In the genomic region with DNA sequence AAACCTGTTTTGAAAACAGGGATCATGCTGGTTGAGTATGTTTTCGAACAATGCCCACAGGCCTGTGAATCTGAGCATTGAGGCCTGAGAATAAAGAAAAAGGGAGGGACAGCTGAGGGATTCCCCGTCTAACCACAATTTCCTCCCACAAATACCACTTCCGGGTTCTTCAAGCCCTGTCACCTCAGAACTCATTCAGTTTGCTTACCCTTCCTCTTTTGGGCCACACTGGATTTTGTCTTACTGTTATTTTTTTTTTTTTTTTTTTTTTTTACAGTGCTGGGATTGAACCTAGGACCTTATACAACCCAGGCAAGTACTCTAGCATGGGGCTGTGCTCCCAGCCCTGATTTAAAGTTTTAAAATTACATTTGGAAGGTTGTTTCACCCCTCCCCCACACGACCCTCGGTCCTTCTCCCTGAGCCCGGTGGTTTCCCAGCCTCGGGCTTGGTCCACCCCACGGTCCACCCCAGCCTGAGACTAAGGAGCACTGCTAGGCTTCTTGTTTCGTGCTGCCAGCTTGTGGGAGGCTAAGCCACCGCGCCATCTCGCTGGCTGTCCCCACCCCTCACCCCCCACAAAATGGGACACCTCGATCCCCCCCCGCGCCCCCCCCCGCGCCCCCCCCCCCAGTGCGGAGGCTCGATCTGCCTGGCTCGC, we compare ENCODE assay signal across 8 mouse cellular contexts. TPM values are rescaled to one million over a fixed set of nuclear protein-coding genes. Genes with fewer than 3 reads are reported as not detected.
DNase-seq lines count a peak whose midpoint lies in the region; ATAC-seq and TF ChIP-seq lines count a peak whose summit lies in the region.

No protein-coding gene starts in this region.

- no peak for ATAC-seq in frontal cortex, adult (ENCODE audit: low TSS enrichment)
- no peak for ATAC-seq in intestine, embryonic 16.5 days

- WGBS in heart, adult 2 months, result 50% methylated on average over 20 of the region's 20 CpGs
- 59% methylated on average over 18 of the region's 20 CpGs for WGBS in intestine, embryonic 16.5 days

- H3K4me3 ChIP-seq in heart, adult 2 months, result no peak overlapping the region
- H3K4me3 ChIP-seq in testis, adult 2 months (ENCODE audit: control insufficient read depth, low read depth, low read length), result peak overlapping the region; percentile 21
- H3K4me3 ChIP-seq in intestine, embryonic 16.5 days (ENCODE audit: low read length), result no peak overlapping the region

- intact Hi-C loops in heart, adult 2 months (cut with DNase I), result no loop called here
- intact Hi-C loops in heart, postnatal 25 days (cut with DNase I), result no loop called here

- no peaks in the 10 kb centered on the region for H3K36me3 ChIP-seq in heart, adult 2 months (ENCODE audit: control insufficient read depth, insufficient read depth, low read length)
- no peaks in the 10 kb centered on the region for H3K36me3 ChIP-seq in testis, adult 2 months (ENCODE audit: control insufficient read depth, insufficient read depth, low read length)
- H3K36me3 ChIP-seq in intestine, embryonic 16.5 days (ENCODE audit: control insufficient read depth, insufficient read depth, low read length), result no peaks in the 10 kb centered on the region

- TF ChIP-seq POLR2A in heart, adult 2 months (IDR thresholded peaks at IDR 0.05; ENCODE audit: insufficient read depth, low read depth, low read length), result no peak
- no peak for TF ChIP-seq POLR2A in testis, adult 2 months (IDR thresholded peaks at IDR 0.05; ENCODE audit: control insufficient read depth, low read depth, low read length)

- TF ChIP-seq EP300 in heart, adult 2 months (IDR thresholded peaks at IDR 0.05; ENCODE audit: insufficient read depth, low read depth, low read length), result no peak

- H3K27ac ChIP-seq in heart, adult 2 months, result no peak overlapping the region
- H3K27ac ChIP-seq in testis, adult 2 months (ENCODE audit: control insufficient read depth, insufficient read depth, low read depth, low read length), result no peak overlapping the region
- H3K27ac ChIP-seq in intestine, embryonic 16.5 days (ENCODE audit: low read length), result no peak overlapping the region

- no peak overlapping the region for H3K9ac ChIP-seq in heart, adult 2 months (ENCODE audit: low read depth, low read length)
- no peak overlapping the region for H3K9ac ChIP-seq in intestine, embryonic 16.5 days (ENCODE audit: low read depth, low read length)

- no peaks in the 10 kb centered on the region for H3K79me2 ChIP-seq in heart, adult 2 months (replicated peaks; ENCODE audit: control insufficient read depth, insufficient read depth, low read length)

- no peak overlapping the region for H3K4me2 ChIP-seq in intestine, embryonic 16.5 days (ENCODE audit: low read depth, low read length)

- H3K9me3 ChIP-seq in intestine, embryonic 16.5 days (ENCODE audit: control insufficient read depth, low read length), result no peaks in the 10 kb centered on the region

- peak; percentile 21 to 58 for DNase-seq in heart, adult 2 months
- DNase-seq in heart, postnatal 25 days (ENCODE audit: low spot score), result no peak
- peak; percentile 20 to 62 for DNase-seq in urinary bladder, postnatal 4 days (ENCODE audit: low spot score in 2 of 2)
- DNase-seq in urinary bladder, postnatal 36 days (ENCODE audit: low spot score in 2 of 2), result no peak
- DNase-seq in kidney, postnatal 14 days, result peak; percentile 10

- no peak for TF ChIP-seq CTCF in heart, adult 2 months (IDR thresholded peaks at IDR 0.05)
- TF ChIP-seq CTCF in testis, adult 2 months (IDR thresholded peaks at IDR 0.05; ENCODE audit: control insufficient read depth, insufficient read depth, insufficient replicate concordance, low read depth, low read length), result no peak

- no peaks in the 10 kb centered on the region for H3K27me3 ChIP-seq in heart, adult 2 months (ENCODE audit: control insufficient read depth, insufficient read depth, low read length)
- no peaks in the 10 kb centered on the region for H3K27me3 ChIP-seq in testis, adult 2 months (ENCODE audit: control insufficient read depth, insufficient read depth, low read length)
- no peaks in the 10 kb centered on the region for H3K27me3 ChIP-seq in intestine, embryonic 16.5 days (replicated peaks; ENCODE audit: control insufficient read depth, insufficient read depth, low read length)

- no peaks in the 10 kb centered on the region for H3K4me1 ChIP-seq in heart, adult 2 months (ENCODE audit: control insufficient read depth, insufficient read depth, low read length)
- H3K4me1 ChIP-seq in testis, adult 2 months (ENCODE audit: control insufficient read depth, insufficient read depth, low read length), result peaks cover 2% of the 10 kb centered on the region; the same call in 1 of the 2 replicates
- H3K4me1 ChIP-seq in intestine, embryonic 16.5 days (ENCODE audit: control insufficient read depth, insufficient read depth, low read length), result no peaks in the 10 kb centered on the region

RNA-seq across cellular contexts. Expression of a gene that starts 13.0 kb away (rescaled TPM):
- total RNA-seq in heart, adult 2 months (2021), result 10 to 100 TPM; 70.7 to 71.9 TPM
- 37.9 and 51.1 TPM in 2 replicates for polyA plus RNA-seq in heart, adult 2 months (2012; rRNA removed)
- total RNA-seq in heart, postnatal 25 days (2021), result 10 to 100 TPM; 61.1 to 62.8 TPM
- polyA plus RNA-seq in testis, adult 2 months (2012; rRNA removed), result 32.1 and 35.1 TPM in 2 replicates
- polyA plus RNA-seq in intestine, embryonic 16.5 days (2015; fragmentation: Nextera tagmentation; extraction: Ambion mirVana), result 13.2 and 18.3 TPM in 2 replicates

RNA-seq across cellular contexts. Expression of a gene that starts 25.2 kb away (rescaled TPM):
- total RNA-seq in heart, adult 2 months (2021), result under 1 TPM; 0.55 to 0.70 TPM
- polyA plus RNA-seq in heart, adult 2 months (2012; rRNA removed), result 0.73 and 0.76 TPM in 2 replicates
- total RNA-seq in heart, postnatal 25 days (2021), result 1 to 10 TPM in 1 of 2 experiments, under 1 TPM in 1; 0.73 to 1.2 TPM
- 44.1 and 45.7 TPM in 2 replicates for polyA plus RNA-seq in testis, adult 2 months (2012; rRNA removed)
- polyA plus RNA-seq in intestine, embryonic 16.5 days (2015; fragmentation: Nextera tagmentation; extraction: Ambion mirVana), result 7.4 and 7.7 TPM in 2 replicates

Comparison
In these comparisons a context has a peak if more than half of its experiments do, and no peak if none do; other contexts are left out.
1. DNase-seq: peak in heart, adult 2 months (2 of 2), urinary bladder, postnatal 4 days (2 of 2) and kidney, postnatal 14 days (single experiment); none in heart, postnatal 25 days (single experiment) and urinary bladder, postnatal 36 days (0 of 2).